Mouse (Mus musculus) cerebellum, adult 2 months (tissue): Measurements from ENCODE around the gene Grik1. TPM values are rescaled to one million over a fixed set of nuclear protein-coding genes. Genes with fewer than 3 reads are reported as not detected.

ENCODE experiments used
- DNase-seq, 2 experiments: peaks; one replicate each; pipeline ENCODE4 v3.0.0; 2021
- H3K27ac ChIP-seq: fragments of 200-500 bp; 2 replicates; pipeline ENCODE4 v1.5.1; 2012; ENCODE audit warnings: low read length, control low read depth, inconsistent platforms; ENCODE audit not compliant: insufficient read depth
- H3K27me3 ChIP-seq: fragments of 200-500 bp; 2 replicates; pipeline ENCODE4 v1.6.1; 2012; ENCODE audit warnings: inconsistent platforms, mild to moderate bottlenecking, low read length, moderate library complexity; ENCODE audit not compliant: control insufficient read depth, insufficient read depth
- H3K4me1 ChIP-seq: fragments of 200-500 bp; 2 replicates; pipeline ENCODE4 v1.6.1; 2011; ENCODE audit warnings: low read length; ENCODE audit not compliant: control insufficient read depth, insufficient read depth
- H3K4me3 ChIP-seq: fragments of 200-500 bp; replicated peaks from 2 replicates; pipeline ENCODE3; 2011; ENCODE audit warnings: mild to moderate bottlenecking, low read depth, low read length, control low read depth; ENCODE audit not compliant: insufficient read depth
- CTCF ChIP-seq: fragments of 200-500 bp; IDR thresholded peaks from 2 replicates; pipeline ENCODE4 v1.5.1; 2011; ENCODE audit warnings: low read depth, mild to moderate bottlenecking, control low read depth, low read length, moderate library complexity, borderline replicate concordance; ENCODE audit not compliant: insufficient read depth
- POLR2A ChIP-seq: fragments of 200-500 bp; IDR thresholded peaks from 2 replicates; pipeline ENCODE4 v1.6.1; 2011; ENCODE audit warnings: low read length, control low read depth, borderline replicate concordance; ENCODE audit not compliant: insufficient read depth
- WGBS: fragments of 180-500 bp; shearing (Covaris S2); methylation state at CpG from one replicate; pipeline ENCODE4 v1.1.7; 2018; 5-methylcytosine and 5-hydroxymethylcytosine counted together
- polyA plus RNA-seq: library from polyadenylated mRNA; depleted of rRNA; stranded (reverse); fragments of >200 nt; gene quantifications from 2 replicates; pipeline ENCODE4 v1.2.3, GENCODE M21; 2012

The Grik1 gene
- polyA plus RNA-seq, 1 experiment = 16.8 TPM

- TF ChIP-seq POLR2A = no peak
- TF ChIP-seq CTCF = no peak
- Histone ChIP-seq H3K27ac (no peak overlapping the region), H3K4me3 (no peak overlapping the region), H3K27me3 (no peaks in the 10 kb centered on the region), H3K4me1 (no peaks in the 10 kb centered on the region)
- DNase-seq = no peak
- 79% methylated on average over 1 of the region's 1 CpGs for WGBS
Observed at GRCm38 (mm10) chr16:88138913-88139312, 151.2 kb downstream of the Grik1 start.

DNA sequence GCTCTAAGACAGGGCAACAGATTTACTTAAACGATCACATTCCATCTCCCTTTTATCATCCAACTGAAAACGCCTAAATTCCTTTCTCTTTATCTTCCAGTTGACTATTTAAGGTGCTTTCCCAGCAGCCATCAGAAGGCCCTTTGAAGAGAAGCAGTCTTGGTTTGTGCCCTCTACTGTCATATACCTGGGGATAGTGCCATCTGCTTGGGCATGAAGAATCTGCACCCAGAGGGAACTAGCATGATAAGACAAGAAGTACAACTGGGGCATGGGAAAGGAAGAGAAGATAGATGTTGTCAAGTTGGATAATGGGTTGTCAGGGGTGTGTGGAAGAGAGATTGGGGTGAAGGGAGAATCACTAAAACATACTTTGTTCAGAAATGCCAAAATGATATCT, 157.1 kb downstream of the Grik1 start:
- TF ChIP-seq POLR2A (no peak), CTCF (no peak)
- WGBS = 79% methylated on average over 2 of the region's 2 CpGs
- H3K4me1 ChIP-seq = no peaks in the 10 kb centered on the region
- no peak overlapping the region for H3K4me3 ChIP-seq
- no peak overlapping the region for H3K27ac ChIP-seq
- no peaks in the 10 kb centered on the region for H3K27me3 ChIP-seq
- no peak for DNase-seq

- no peak overlapping the region for H3K4me3 ChIP-seq
- DNase-seq = no peak
- no peaks in the 10 kb centered on the region for H3K4me1 ChIP-seq
- H3K27ac ChIP-seq = no peak overlapping the region
- H3K27me3 ChIP-seq = no peaks in the 10 kb centered on the region
- TF ChIP-seq POLR2A (no peak), CTCF (no peak)
- 93% methylated on average over 3 of the region's 3 CpGs for WGBS
Observed at GRCm38 (mm10) chr16:88131103-88131502, 159.0 kb downstream of the Grik1 start.

DNA sequence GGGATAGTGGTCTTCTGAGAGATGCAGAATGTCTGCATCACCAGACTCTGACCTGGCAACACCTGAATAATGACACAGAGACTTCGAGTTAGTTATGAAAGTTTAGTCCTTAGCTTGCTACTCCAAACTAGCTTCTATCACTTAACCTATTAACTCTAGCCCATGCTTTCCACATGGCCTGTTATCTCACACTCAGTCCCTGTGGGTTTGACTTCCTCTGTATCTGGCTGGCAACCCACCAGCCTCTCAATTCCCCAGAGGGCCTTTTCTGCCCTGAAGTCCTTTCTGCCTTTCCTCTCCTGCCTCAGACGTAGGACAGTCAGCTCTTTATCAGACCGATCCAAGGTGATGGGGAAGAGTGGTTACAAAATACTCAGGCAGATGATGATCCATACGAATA, 165.0 kb downstream of the Grik1 start:
- H3K27ac ChIP-seq = no peak overlapping the region
- H3K27me3 ChIP-seq = no peaks in the 10 kb centered on the region
- TF ChIP-seq POLR2A (no peak), CTCF (no peak)
- no peaks in the 10 kb centered on the region for H3K4me1 ChIP-seq
- no peak for DNase-seq
- WGBS = 66% methylated on average over 4 of the region's 4 CpGs
- H3K4me3 ChIP-seq = no peak overlapping the region

DNA sequence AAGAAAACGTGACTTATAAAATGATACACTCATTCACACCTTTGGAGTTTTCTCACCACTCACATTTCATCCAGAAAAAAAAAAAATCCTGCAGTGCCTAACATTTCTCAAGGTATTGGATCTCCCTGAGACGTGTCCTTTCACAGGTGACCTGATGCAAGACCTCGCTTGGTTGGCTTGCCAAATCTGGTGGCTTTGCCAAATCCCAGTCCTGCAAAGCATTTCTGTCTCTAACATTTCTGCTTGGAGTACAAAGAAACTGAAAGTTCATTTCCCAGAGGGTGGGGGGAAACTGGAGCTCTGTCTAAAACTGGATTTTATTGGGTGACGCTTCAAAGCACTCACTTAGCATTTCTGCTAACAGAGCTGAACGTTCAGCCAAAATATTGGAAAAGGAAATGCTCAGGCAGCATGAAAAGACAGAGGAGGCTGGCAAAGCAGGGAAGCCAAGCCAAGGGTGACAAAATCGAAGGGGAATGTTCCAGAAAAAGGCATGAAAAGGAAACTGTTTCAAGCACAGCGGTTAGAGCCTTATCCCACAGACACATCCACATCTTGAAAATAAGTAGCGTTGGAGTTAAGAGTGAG, 177.4 kb downstream of the Grik1 start:
- 10% methylated on average over 8 of the region's 8 CpGs for WGBS

DNA sequence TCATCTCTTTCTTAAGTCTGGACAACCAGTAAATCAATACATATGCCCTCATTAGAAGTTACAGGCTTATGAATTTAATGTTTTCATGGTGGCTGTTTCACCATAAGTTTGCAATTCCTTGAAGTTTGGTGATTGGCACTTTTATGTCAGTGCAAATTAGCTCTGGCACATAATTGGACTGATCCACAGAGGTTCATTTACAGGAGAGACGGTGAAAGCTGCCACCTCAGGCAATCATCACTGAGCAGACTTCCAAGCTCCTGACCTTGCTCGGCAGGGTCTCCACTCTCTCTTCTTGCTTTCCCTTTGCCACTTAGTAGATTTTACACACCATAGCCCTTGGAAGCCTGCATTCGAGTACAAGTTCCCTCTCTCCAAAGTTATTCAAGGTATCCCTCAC, 178.6 kb downstream of the Grik1 start:
- H3K27me3 ChIP-seq = no peaks in the 10 kb centered on the region
- DNase-seq = no peak
- H3K27ac ChIP-seq = no peak overlapping the region
- TF ChIP-seq POLR2A (no peak), CTCF (no peak)
- 39% methylated on average over 3 of the region's 3 CpGs for WGBS
- H3K4me3 ChIP-seq = no peak overlapping the region
- no peaks in the 10 kb centered on the region for H3K4me1 ChIP-seq

More for the DNA sequence above, 177.4 kb downstream of the Grik1 start:
- H3K27me3 ChIP-seq = no peaks in the 10 kb centered on the region
- no peak overlapping the region for H3K4me3 ChIP-seq
- no peaks in the 10 kb centered on the region for H3K4me1 ChIP-seq
- peak in 1 of 2 experiments; percentile 15 for DNase-seq
- TF ChIP-seq POLR2A (no peak), CTCF (no peak)
- H3K27ac ChIP-seq = no peak overlapping the region

- DNase-seq = no peak
- no peak overlapping the region for H3K27ac ChIP-seq
- H3K27me3 ChIP-seq = no peaks in the 10 kb centered on the region
- H3K4me1 ChIP-seq = no peaks in the 10 kb centered on the region
- 87% methylated on average over 5 of the region's 5 CpGs for whole genome bisulfite sequencing
- H3K4me3 ChIP-seq = no peak overlapping the region
- no peak for TF ChIP-seq CTCF
- no peak for TF ChIP-seq POLR2A
Observed at GRCm38 (mm10) chr16:88094206-88094789, 195.8 kb downstream of the Grik1 start.

DNA sequence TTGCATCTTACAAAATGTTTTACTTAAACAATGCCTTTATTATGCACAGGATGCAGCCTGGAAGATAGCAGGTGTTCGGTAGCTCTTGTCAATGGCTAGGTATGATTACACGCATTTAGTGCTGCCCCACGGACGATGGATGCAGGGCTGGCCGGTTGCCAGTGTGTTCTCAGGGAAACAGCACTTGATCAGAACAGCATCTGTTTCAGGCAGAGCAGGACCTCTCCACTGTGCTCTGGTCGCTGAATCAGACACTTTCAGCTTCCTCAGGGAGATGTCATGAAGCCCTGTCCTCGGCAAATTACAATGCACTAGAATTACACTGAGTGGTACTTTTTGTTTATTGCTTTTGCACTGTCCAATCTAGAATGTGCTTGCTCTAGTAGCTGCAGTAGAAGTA, 202.8 kb downstream of the Grik1 start:
- 19% methylated on average over 7 of the region's 7 CpGs for WGBS
- TF ChIP-seq POLR2A (no peak), CTCF (no peak)
- no peak overlapping the region for H3K27ac ChIP-seq
- no peak overlapping the region for H3K4me3 ChIP-seq
- no peaks in the 10 kb centered on the region for H3K27me3 ChIP-seq
- no peaks in the 10 kb centered on the region for H3K4me1 ChIP-seq
- no peak for DNase-seq

GRCm38 (mm10) chr16:88074716-88075115, 215.3 kb downstream of the Grik1 start:
- H3K4me1 ChIP-seq = no peaks in the 10 kb centered on the region
- no peak overlapping the region for H3K4me3 ChIP-seq
- no peak for TF ChIP-seq CTCF
- no peak for TF ChIP-seq POLR2A
- H3K27me3 ChIP-seq = no peaks in the 10 kb centered on the region
- H3K27ac ChIP-seq = no peak overlapping the region
- WGBS = 13% methylated on average over 5 of the region's 5 CpGs
- no peak for DNase-seq
